In the genomic region with DNA sequence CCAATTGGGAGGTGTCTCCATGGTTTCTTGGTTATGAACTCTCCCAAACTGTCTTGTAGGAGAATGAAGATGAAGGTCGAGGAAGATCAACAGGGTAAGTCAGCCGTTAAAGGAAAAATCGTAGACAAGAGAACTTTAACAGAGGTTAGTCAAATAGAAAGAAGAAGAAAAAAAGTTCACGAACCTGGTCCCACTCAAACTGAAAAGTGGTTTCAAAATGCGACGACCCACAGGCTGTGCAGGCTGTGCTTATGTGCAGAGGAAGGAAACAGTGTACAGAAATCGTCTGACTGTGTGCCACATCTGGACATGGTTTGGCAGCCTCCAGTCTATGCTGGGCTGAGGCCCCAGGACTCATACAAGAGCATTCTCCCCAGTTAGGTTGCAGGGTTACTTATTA, we compare ENCODE assay signal across 18 mouse cellular contexts.
"Had no signal": no experiment of that assay in that cellular context is flagged by ENCODE, and none has a peak within 500 bp of the region (broad histone marks: within the 10 kb centered on the region; RNA-seq: fewer than 3 reads in every experiment).

No protein-coding gene starts in this region.

- H3K9ac ChIP-seq: liver, embryonic 13.5 days; midbrain, embryonic 15.5 days; neural tube, embryonic 12.5 days; neural tube, embryonic 15.5 days; stomach, embryonic 15.5 days had no signal

- H3K4me2 ChIP-seq: liver, embryonic 13.5 days; midbrain, embryonic 11.5 days; midbrain, embryonic 15.5 days; neural tube, embryonic 12.5 days; neural tube, embryonic 15.5 days; stomach, embryonic 15.5 days had no signal

- H3K4me1 ChIP-seq: liver, embryonic 13.5 days; neural tube, embryonic 12.5 days; stomach, embryonic 15.5 days had no signal

- H3K4me3 ChIP-seq: layer of hippocampus, adult 2 months; left cerebral cortex, adult 2 months; liver, embryonic 13.5 days; midbrain, embryonic 15.5 days; neural tube, embryonic 12.5 days; neural tube, embryonic 15.5 days; stomach, embryonic 15.5 days had no signal

- H3K27me3 ChIP-seq: liver, embryonic 13.5 days; midbrain, embryonic 15.5 days; neural tube, embryonic 12.5 days; neural tube, embryonic 15.5 days; stomach, embryonic 15.5 days had no signal

- H3K9me3 ChIP-seq: liver, embryonic 13.5 days; neural tube, embryonic 12.5 days; neural tube, embryonic 15.5 days; stomach, embryonic 15.5 days had no signal

- H3K27ac ChIP-seq: kidney, postnatal 0 days; layer of hippocampus, adult 2 months; left cerebral cortex, adult 2 months; liver, embryonic 13.5 days; midbrain, embryonic 15.5 days; neural tube, embryonic 12.5 days; neural tube, embryonic 15.5 days; stomach, embryonic 15.5 days had no signal

- H3K36me3 ChIP-seq: liver, embryonic 13.5 days; midbrain, embryonic 15.5 days; neural tube, embryonic 12.5 days; neural tube, embryonic 15.5 days; stomach, embryonic 15.5 days had no signal

- DNase-seq: kidney, adult 11 months; kidney, adult 9 months; kidney, postnatal 25 days; layer of hippocampus, adult 9-11 months; layer of hippocampus, postnatal 36 days; liver, embryonic 13.5 days; lung, adult 2 months; lung, postnatal 14 days; lung, postnatal 4 days; thymus, postnatal 25 days had no signal
